Mouse (Mus musculus): ENCODE results near the gene Ghrl. TPM values are rescaled to one million over a fixed set of nuclear protein-coding genes. Genes with fewer than 3 reads are reported as not detected.
A peak's percentile ranks its signal among the peaks of the same experiment; 100 is the strongest.
"Not testable (repeated sequence)": the region's sequence is repeated elsewhere in the genome, so short reads cannot be mapped to it uniquely, and the experiment has no call there.

The Ghrl gene
- total RNA-seq (2021) (not detected), polyA plus RNA-seq (2012; rRNA removed) (0.35 TPM in 1 of 2 replicates, not detected in the other)
- long read RNA-seq, result 0 reads

- DNase-seq, result no peak
Observed at GRCm38 (mm10) chr6:113719878-113720277, at the start of gene Ghrl. Gene Ghrl (minus strand): TSS chr6:113719880.

- no peak for DNase-seq
Observed at GRCm38 (mm10) chr6:113768804-113769203, 49.1 kb upstream of the Ghrl start.

GRCm38 (mm10) chr6:113761644-113762043 is 42.0 kb upstream of the Ghrl start:
- DNase-seq, result peak; percentile 54

- DNase-seq, result no peak
Observed at GRCm38 (mm10) chr6:113749119-113749685, 29.5 kb upstream of the Ghrl start.

- DNase-seq, result no peak
Observed at GRCm38 (mm10) chr6:113748351-113748750, 28.7 kb upstream of the Ghrl start.

GRCm38 (mm10) chr6:113747284-113747683 is 27.6 kb upstream of the Ghrl start:
- DNase-seq, result no peak

- no peak for DNase-seq
Observed at GRCm38 (mm10) chr6:113745117-113745516, 25.4 kb upstream of the Ghrl start.

GRCm38 (mm10) chr6:113743111-113743510 is 23.4 kb upstream of the Ghrl start:
- DNase-seq, result no peak

- DNase-seq, result no peak
Observed at GRCm38 (mm10) chr6:113742321-113742720, 22.6 kb upstream of the Ghrl start.

GRCm38 (mm10) chr6:113741425-113741824 is 21.7 kb upstream of the Ghrl start:
- no peak for DNase-seq

GRCm38 (mm10) chr6:113740236-113741217 is 20.8 kb upstream of the Ghrl start, which contains the start of gene Sec13:
Gene Sec13 (minus strand): TSS chr6:113740743.
- DNase-seq, result peak; percentile 88

GRCm38 (mm10) chr6:113737318-113738046 is 17.8 kb upstream of the Ghrl start:
- DNase-seq, result no peak

GRCm38 (mm10) chr6:113731296-113731695 is 11.6 kb upstream of the Ghrl start:
- no peak for DNase-seq

GRCm38 (mm10) chr6:113728181-113728580 is 8.5 kb upstream of the Ghrl start:
- DNase-seq, result no peak

GRCm38 (mm10) chr6:113721061-113721460 is 1.4 kb upstream of the Ghrl start:
- no peak for DNase-seq

GRCm38 (mm10) chr6:113717541-113717940 is 2.1 kb downstream of the Ghrl start:
- DNase-seq, result peak; percentile 39

GRCm38 (mm10) chr6:113714797-113715196 is 4.9 kb downstream of the Ghrl start:
- DNase-seq, result no peak

- no peak for DNase-seq
Observed at GRCm38 (mm10) chr6:113714276-113714675, 5.4 kb downstream of the Ghrl start.

- DNase-seq, result not testable (repeated sequence)
Observed at GRCm38 (mm10) chr6:113713389-113713788, 6.3 kb downstream of the Ghrl start.

GRCm38 (mm10) chr6:113712718-113713117 is 7.0 kb downstream of the Ghrl start:
- no peak for DNase-seq

GRCm38 (mm10) chr6:113697222-113698205 is 22.2 kb downstream of the Ghrl start:
- DNase-seq, result peak; percentile 69
